Mouse (Mus musculus): ENCODE measurements around the gene Klf13.

GRCm38 (mm10) chr7:63985266-63985665 lies 46.6 kb upstream of the Klf13 start:
- TF ChIP-seq POLR2A (IDR thresholded peaks at IDR 0.05; ENCODE audit: insufficient read depth, low read depth, low read length) = no peak
- TF ChIP-seq CTCF (IDR thresholded peaks at IDR 0.05) = no peak
- no peak for TF ChIP-seq EP300 (IDR thresholded peaks at IDR 0.05; ENCODE audit: insufficient read depth, low read depth, low read length)
